Mouse (Mus musculus) liver, embryonic 16.5 days (tissue): ENCODE data around the gene Sema6d. TPM values are rescaled to one million over a fixed set of nuclear protein-coding genes. Genes with fewer than 3 reads are reported as not detected.

ENCODE experiments used
- ATAC-seq: fragments of 200-750 bp; cut with Nextera tagmentation; 2 replicates; pipeline ENCODE4 v1.8.0; 2017; ENCODE audit warnings: low read depth, mild to moderate bottlenecking, moderate number of reproducible peaks, moderate library complexity
- H3K27ac ChIP-seq: fragments of 300-500 bp; sonication (generic); 2 replicates; pipeline ENCODE4 v1.5.1; 2014; ENCODE audit warnings: mild to moderate bottlenecking, low read length
- H3K27me3 ChIP-seq: fragments of 300-500 bp; sonication (generic); 2 replicates; pipeline ENCODE4 v1.6.1; 2014; ENCODE audit warnings: low read depth, low read length, mixed read lengths; ENCODE audit not compliant: control insufficient read depth, insufficient read depth
- H3K36me3 ChIP-seq: fragments of 300-500 bp; sonication (generic); 2 replicates; pipeline ENCODE4 v1.6.1; 2014; ENCODE audit warnings: mild to moderate bottlenecking; ENCODE audit not compliant: control insufficient read depth, insufficient read depth
- H3K4me1 ChIP-seq: fragments of 300-500 bp; sonication (generic); 2 replicates; pipeline ENCODE4 v1.6.1; 2014; ENCODE audit warnings: low read depth, low read length, mixed read lengths; ENCODE audit not compliant: control insufficient read depth
- H3K4me2 ChIP-seq: fragments of 300-500 bp; sonication (generic); 2 replicates; pipeline ENCODE4 v1.6.1; 2014; ENCODE audit warnings: low read depth, low read length, mixed read lengths
- H3K4me3 ChIP-seq: fragments of 300-500 bp; sonication (generic); 2 replicates; pipeline ENCODE4 v1.5.1; 2014; ENCODE audit warnings: low read depth, mild to moderate bottlenecking, low read length
- H3K9ac ChIP-seq: fragments of 300-500 bp; sonication (generic); 2 replicates; pipeline ENCODE4 v1.6.1; 2014; ENCODE audit warnings: low read depth, low read length
- H3K9me3 ChIP-seq: fragments of 300-500 bp; sonication (generic); replicated peaks from 2 replicates; pipeline ENCODE4 v1.6.1; 2016; ENCODE audit warnings: low read length; ENCODE audit not compliant: control insufficient read depth
- WGBS: fragments of 180-500 bp; shearing (Covaris S2); extraction: QIAGEN DNeasy Blood & Tissue Kit; methylation state at CpG from one replicate; pipeline ENCODE4 v1.1.7; 2014; ENCODE audit not compliant: insufficient replicate concordance; 5-methylcytosine and 5-hydroxymethylcytosine counted together
- polyA plus RNA-seq: library from polyadenylated mRNA; unstranded; fragments of >200 nt; fragmentation: Nextera tagmentation; extraction: Ambion mirVana; gene quantifications from 2 replicates; pipeline ENCODE4 v1.2.1, GENCODE M21; 2015

Gene Sema6d
- polyA plus RNA-seq, 1 experiment from 2014 or later, result 4.8 TPM

DNA sequence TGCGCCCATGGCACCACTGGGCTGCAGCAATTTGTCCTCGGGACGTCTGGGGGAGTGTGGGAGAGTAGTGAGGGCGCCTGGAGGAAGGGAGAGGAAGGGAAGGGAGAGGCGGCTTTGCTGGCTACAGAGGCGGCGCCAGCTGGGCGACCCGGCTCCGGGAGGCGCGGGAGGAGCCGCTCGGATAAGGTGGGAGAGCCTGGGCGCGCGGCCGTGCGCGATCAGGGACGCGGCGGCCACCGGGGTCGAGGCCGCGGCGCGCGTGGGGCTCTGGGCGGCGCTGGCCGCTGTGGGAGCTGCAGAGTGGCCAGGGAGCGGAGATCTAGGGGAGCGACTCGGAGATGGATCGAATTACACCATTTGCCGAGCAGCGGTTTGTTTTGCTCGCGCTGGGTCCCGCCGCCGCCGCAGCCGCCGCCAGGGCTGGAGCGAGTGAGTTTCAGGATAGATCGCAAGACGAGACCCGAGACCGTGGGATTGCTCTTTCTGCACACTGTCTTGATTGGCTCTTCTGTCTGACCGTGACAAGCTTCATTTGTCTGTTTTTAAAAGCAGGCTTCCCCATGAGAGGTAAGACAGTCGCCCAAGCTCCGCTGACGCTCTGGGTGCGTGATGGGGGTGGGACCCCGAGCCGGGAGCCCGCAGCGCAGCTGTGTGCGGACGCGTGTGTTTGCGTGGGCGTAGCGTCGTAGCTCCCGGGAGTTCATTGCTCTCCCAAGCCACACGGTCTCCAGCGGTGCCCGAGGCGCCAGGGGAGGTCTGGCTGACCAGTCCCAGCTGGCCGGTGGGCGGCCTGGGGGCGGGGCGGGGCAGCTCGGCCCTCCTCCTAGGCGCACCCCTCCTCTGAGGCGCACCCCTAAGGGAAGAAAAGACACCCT, 520.2 kb downstream of the Sema6d start:
- no peaks in the 10 kb centered on the region for H3K36me3 ChIP-seq
- peaks cover 26% of the 10 kb centered on the region for H3K27me3 ChIP-seq
- peak overlapping the region; percentile 77 for H3K27ac ChIP-seq
- H3K4me2 ChIP-seq, result peak overlapping the region; percentile 55
- peak; percentile 86 for ATAC-seq
- H3K9ac ChIP-seq, result peak overlapping the region; percentile 37; the same call in 1 of the 2 replicates
- H3K4me3 ChIP-seq, result peak overlapping the region; percentile 60
- H3K4me1 ChIP-seq, result no peaks in the 10 kb centered on the region; the same call in 1 of the 2 replicates
- WGBS, result under 1% methylated on average over 75 of the region's 80 CpGs
- H3K9me3 ChIP-seq, result no peaks in the 10 kb centered on the region

- Histone ChIP-seq H3K9me3 (no peaks in the 10 kb centered on the region), H3K4me3 (peak overlapping the region; percentile 60), H3K36me3 (no peaks in the 10 kb centered on the region), H3K9ac (peak overlapping the region; percentile 42), H3K4me1 (no peaks in the 10 kb centered on the region; the same call in 1 of the 2 replicates), H3K27me3 (peaks cover 26% of the 10 kb centered on the region), H3K4me2 (peak overlapping the region; percentile 55), H3K27ac (no peak overlapping the region)
- ATAC-seq, result no peak
- WGBS, result under 1% methylated on average over 39 of the region's 39 CpGs
These were observed 520.9 kb downstream of the Sema6d start for GRCm38 (mm10) chr2:124610586-124611105.

GRCm38 (mm10) chr2:124611226-124611625, 521.5 kb downstream of the Sema6d start:
- Histone ChIP-seq H3K4me3 (peak overlapping the region; percentile 60), H3K9me3 (no peaks in the 10 kb centered on the region), H3K27ac (no peak overlapping the region), H3K4me2 (peak overlapping the region; percentile 55; the same call in 1 of the 2 replicates), H3K36me3 (no peaks in the 10 kb centered on the region), H3K9ac (no peak overlapping the region), H3K4me1 (no peaks in the 10 kb centered on the region; the same call in 1 of the 2 replicates), H3K27me3 (peaks cover 26% of the 10 kb centered on the region)
- no peak for ATAC-seq
- WGBS, result 9% methylated on average over 13 of the region's 13 CpGs

DNA sequence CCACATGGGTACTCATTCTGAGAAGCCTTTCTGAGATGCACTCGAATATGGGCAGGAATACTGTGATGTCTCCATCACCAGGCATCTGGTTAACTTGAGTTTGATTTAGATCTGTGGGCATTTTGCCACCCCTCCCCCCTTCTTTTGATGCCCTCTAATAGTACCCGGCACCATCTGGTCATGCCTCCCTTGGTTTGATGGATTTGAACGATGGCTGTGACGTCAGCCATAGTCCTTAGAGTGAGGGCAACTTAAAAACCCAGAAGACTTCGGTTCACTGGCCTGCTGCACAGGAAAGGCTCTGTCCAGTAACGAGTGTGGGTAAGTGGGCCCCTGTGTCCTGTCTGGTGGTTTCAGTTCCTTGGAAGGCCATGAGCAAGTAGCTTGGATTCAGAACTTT, 522.5 kb downstream of the Sema6d start:
- no peak overlapping the region for H3K4me2 ChIP-seq
- peaks cover 26% of the 10 kb centered on the region for H3K27me3 ChIP-seq
- peak overlapping the region; percentile 12 for H3K4me3 ChIP-seq
- H3K9ac ChIP-seq, result no peak overlapping the region
- no peaks in the 10 kb centered on the region; the same call in 1 of the 2 replicates for H3K4me1 ChIP-seq
- WGBS, result 32% methylated on average over 6 of the region's 6 CpGs
- no peak for ATAC-seq
- H3K27ac ChIP-seq, result no peak overlapping the region
- no peaks in the 10 kb centered on the region for H3K36me3 ChIP-seq
- no peaks in the 10 kb centered on the region for H3K9me3 ChIP-seq

GRCm38 (mm10) chr2:124612727-124613510, 523.1 kb downstream of the Sema6d start:
- Histone ChIP-seq H3K27me3 (peaks cover 26% of the 10 kb centered on the region), H3K4me3 (peak overlapping the region; percentile 12; the same call in 1 of the 2 replicates), H3K27ac (no peak overlapping the region), H3K9ac (no peak overlapping the region), H3K4me1 (no peaks in the 10 kb centered on the region; the same call in 1 of the 2 replicates), H3K36me3 (no peaks in the 10 kb centered on the region), H3K4me2 (peak overlapping the region; percentile 2; the same call in 1 of the 2 replicates), H3K9me3 (no peaks in the 10 kb centered on the region)
- WGBS, result 56% methylated on average over 10 of the region's 10 CpGs
- ATAC-seq, result no peak

DNA sequence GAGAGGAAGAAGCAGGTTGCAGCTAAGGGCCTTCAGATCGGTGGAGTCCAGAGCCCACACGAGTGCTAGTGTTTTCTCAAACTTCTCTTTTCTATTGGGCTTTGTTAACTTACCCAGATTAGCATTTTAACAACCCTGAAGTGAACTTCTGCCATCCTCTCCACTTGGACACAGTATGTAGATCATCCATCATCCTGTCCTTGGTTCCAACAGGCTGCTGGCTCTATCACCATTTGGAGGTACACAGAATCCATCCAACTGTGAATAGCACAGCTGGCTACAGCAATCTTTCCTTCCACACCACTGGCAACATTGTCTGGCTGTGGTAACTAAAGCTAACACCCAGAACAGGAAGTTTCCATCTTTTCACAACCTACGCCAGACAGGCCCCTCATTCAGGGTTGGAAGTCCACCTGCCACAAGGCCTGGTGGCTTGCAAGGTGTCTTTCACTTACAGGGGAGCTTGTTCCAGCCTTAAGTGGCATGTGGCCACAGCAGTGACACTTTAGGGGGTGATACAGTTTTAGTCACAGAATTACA, 524.0 kb downstream of the Sema6d start:
- Histone ChIP-seq H3K9ac (no peak overlapping the region), H3K4me2 (peak overlapping the region; percentile 2; the same call in 1 of the 2 replicates), H3K4me1 (no peaks in the 10 kb centered on the region), H3K4me3 (no peak overlapping the region), H3K36me3 (no peaks in the 10 kb centered on the region), H3K9me3 (no peaks in the 10 kb centered on the region), H3K27ac (no peak overlapping the region), H3K27me3 (peaks cover 24% of the 10 kb centered on the region)
- no peak for ATAC-seq
- WGBS, result 28% methylated on average over 3 of the region's 3 CpGs

GRCm38 (mm10) chr2:124616746-124617145, 527.0 kb downstream of the Sema6d start:
- ATAC-seq, result peak; percentile 35; the same call in 1 of the 2 replicates
- no peak overlapping the region for H3K27ac ChIP-seq
- H3K4me1 ChIP-seq, result no peaks in the 10 kb centered on the region
- no peaks in the 10 kb centered on the region for H3K9me3 ChIP-seq
- H3K4me3 ChIP-seq, result no peak overlapping the region
- no peaks in the 10 kb centered on the region for H3K36me3 ChIP-seq
- no peak overlapping the region for H3K9ac ChIP-seq
- 42% methylated on average over 4 of the region's 4 CpGs for WGBS
- H3K27me3 ChIP-seq, result no peaks in the 10 kb centered on the region
- no peak overlapping the region for H3K4me2 ChIP-seq

GRCm38 (mm10) chr2:124617440-124617839, 527.7 kb downstream of the Sema6d start:
- WGBS, result 60% methylated on average over 9 of the region's 9 CpGs
- Histone ChIP-seq H3K27ac (no peak overlapping the region), H3K4me3 (no peak overlapping the region), H3K9ac (no peak overlapping the region), H3K4me2 (no peak overlapping the region), H3K9me3 (no peaks in the 10 kb centered on the region), H3K27me3 (no peaks in the 10 kb centered on the region), H3K36me3 (no peaks in the 10 kb centered on the region), H3K4me1 (no peaks in the 10 kb centered on the region)
- no peak for ATAC-seq
